Mouse (Mus musculus) forebrain, embryonic 10.5 days (tissue): ENCODE measurements around the gene Ugt1a8. TPM values are rescaled to one million over a fixed set of nuclear protein-coding genes. Genes with fewer than 3 reads are reported as not detected.
A peak's percentile ranks its signal among the peaks of the same experiment; 100 is the strongest.

Source experiments
- DNase-seq: peaks from one replicate; pipeline ENCODE4 v3.0.0-alpha.2; 2017; ENCODE audit warnings: low spot score; ENCODE audit errors: extremely low spot score
- H3K27ac ChIP-seq: fragments of 300-500 bp; sonication (generic); 2 replicates; pipeline ENCODE4 v1.5.1; 2016; ENCODE audit warnings: mild to moderate bottlenecking
- H3K27me3 ChIP-seq: fragments of 300-500 bp; sonication (generic); 2 replicates; pipeline ENCODE4 v1.6.1; 2016; ENCODE audit warnings: mild to moderate bottlenecking; ENCODE audit not compliant: poor library complexity, severe bottlenecking
- H3K36me3 ChIP-seq: fragments of 300-500 bp; sonication (generic); replicated peaks from 2 replicates; pipeline ENCODE4 v1.6.1; 2016; ENCODE audit warnings: mild to moderate bottlenecking, moderate library complexity
- H3K4me1 ChIP-seq: fragments of 300-500 bp; sonication (generic); 2 replicates; pipeline ENCODE4 v1.6.1; 2016
- H3K4me3 ChIP-seq: fragments of 300-500 bp; sonication (generic); 2 replicates; pipeline ENCODE4 v1.5.1; 2016; ENCODE audit warnings: mild to moderate bottlenecking, moderate library complexity
- H3K9me3 ChIP-seq: fragments of 300-500 bp; sonication (generic); 2 replicates; pipeline ENCODE4 v1.6.1; 2016; ENCODE audit warnings: mild to moderate bottlenecking, moderate library complexity
- WGBS: fragments of 180-500 bp; shearing (Covaris S2); methylation state at CpG from one replicate; pipeline ENCODE4 v1.1.7; 2016; 5-methylcytosine and 5-hydroxymethylcytosine counted together
- polyA plus RNA-seq: library from polyadenylated mRNA; unstranded; fragments of >200 nt; fragmentation: Nextera tagmentation; extraction: Ambion mirVana; gene quantifications from 2 replicates; pipeline ENCODE4 v1.2.1, GENCODE M21; 2016

Gene Ugt1a8
- polyA plus RNA-seq, 1 experiment from 2014 or later: not detected

- DNase-seq: peak; percentile 31
Observed at GRCm38 (mm10) chr1:88212341-88213045, 124.9 kb downstream of the Ugt1a8 start.

GRCm38 (mm10) chr1:88213061-88213460 lies 125.4 kb downstream of the Ugt1a8 start:
- H3K4me3 ChIP-seq: no peak overlapping the region
- H3K27me3 ChIP-seq: no peaks in the 10 kb centered on the region
- no peak overlapping the region for H3K27ac ChIP-seq
- WGBS: 83% methylated on average over 1 of the region's 1 CpGs
- no peak for DNase-seq
- H3K4me1 ChIP-seq: no peaks in the 10 kb centered on the region
- peaks cover 54% of the 10 kb centered on the region for H3K9me3 ChIP-seq
- H3K36me3 ChIP-seq: no peaks in the 10 kb centered on the region

More at GRCm38 (mm10) chr1:88212341-88213045, 124.9 kb downstream of the Ugt1a8 start:
- H3K9me3 ChIP-seq: peaks cover 54% of the 10 kb centered on the region
- 63% methylated on average over 8 of the region's 8 CpGs for WGBS
- H3K4me1 ChIP-seq: no peaks in the 10 kb centered on the region
- no peak overlapping the region for H3K27ac ChIP-seq
- no peaks in the 10 kb centered on the region for H3K27me3 ChIP-seq
- H3K4me3 ChIP-seq: no peak overlapping the region
- no peaks in the 10 kb centered on the region for H3K36me3 ChIP-seq

GRCm38 (mm10) chr1:88213766-88214461 lies 126.3 kb downstream of the Ugt1a8 start:
- Histone ChIP-seq H3K36me3 (no peaks in the 10 kb centered on the region), H3K27me3 (no peaks in the 10 kb centered on the region), H3K27ac (no peak overlapping the region), H3K4me3 (no peak overlapping the region), H3K9me3 (peaks cover 54% of the 10 kb centered on the region), H3K4me1 (no peaks in the 10 kb centered on the region)
- peak; percentile 21 for DNase-seq
- WGBS: 88% methylated on average over 2 of the region's 2 CpGs

GRCm38 (mm10) chr1:88214462-88214952 lies 126.9 kb downstream of the Ugt1a8 start:
- Histone ChIP-seq H3K27ac (no peak overlapping the region), H3K4me1 (no peaks in the 10 kb centered on the region), H3K36me3 (no peaks in the 10 kb centered on the region), H3K27me3 (no peaks in the 10 kb centered on the region), H3K4me3 (no peak overlapping the region), H3K9me3 (peaks cover 54% of the 10 kb centered on the region)
- WGBS: 81% methylated on average over 2 of the region's 2 CpGs
- peak; percentile 14 for DNase-seq

- no peak overlapping the region for H3K4me3 ChIP-seq
- peaks cover 51% of the 10 kb centered on the region; the same call in 1 of the 2 replicates for H3K9me3 ChIP-seq
- H3K27me3 ChIP-seq: no peaks in the 10 kb centered on the region
- no peak overlapping the region for H3K27ac ChIP-seq
- peak; percentile 30 for DNase-seq
- H3K36me3 ChIP-seq: no peaks in the 10 kb centered on the region
- 73% methylated on average over 10 of the region's 10 CpGs for WGBS
- no peaks in the 10 kb centered on the region for H3K4me1 ChIP-seq
Observed at GRCm38 (mm10) chr1:88215466-88216380, 128.1 kb downstream of the Ugt1a8 start.

- no peak overlapping the region for H3K27ac ChIP-seq
- H3K4me3 ChIP-seq: no peak overlapping the region
- no peaks in the 10 kb centered on the region for H3K36me3 ChIP-seq
- 60% methylated on average over 2 of the region's 2 CpGs for WGBS
- H3K27me3 ChIP-seq: no peaks in the 10 kb centered on the region
- DNase-seq: peak; percentile 25
- peaks cover 47% of the 10 kb centered on the region; the same call in 1 of the 2 replicates for H3K9me3 ChIP-seq
- H3K4me1 ChIP-seq: no peaks in the 10 kb centered on the region
Observed at GRCm38 (mm10) chr1:88216551-88216950, 128.9 kb downstream of the Ugt1a8 start.

GRCm38 (mm10) chr1:88217144-88217543 lies 129.5 kb downstream of the Ugt1a8 start:
- Histone ChIP-seq H3K9me3 (peaks cover 41% of the 10 kb centered on the region), H3K27ac (no peak overlapping the region), H3K27me3 (no peaks in the 10 kb centered on the region), H3K36me3 (no peaks in the 10 kb centered on the region), H3K4me1 (no peaks in the 10 kb centered on the region), H3K4me3 (no peak overlapping the region)
- WGBS: 66% methylated on average over 2 of the region's 2 CpGs
- peak; percentile 15 for DNase-seq

- peak; percentile 20 for DNase-seq
Observed at GRCm38 (mm10) chr1:88217576-88217975, 130.0 kb downstream of the Ugt1a8 start.

GRCm38 (mm10) chr1:88218051-88218450 lies 130.4 kb downstream of the Ugt1a8 start:
- no peaks in the 10 kb centered on the region for H3K36me3 ChIP-seq
- no peaks in the 10 kb centered on the region for H3K4me1 ChIP-seq
- no peak overlapping the region for H3K27ac ChIP-seq
- peaks cover 32% of the 10 kb centered on the region for H3K9me3 ChIP-seq
- no peak overlapping the region for H3K4me3 ChIP-seq
- 75% methylated on average over 9 of the region's 9 CpGs for WGBS
- H3K27me3 ChIP-seq: no peaks in the 10 kb centered on the region
- peak; percentile 35 for DNase-seq

More at GRCm38 (mm10) chr1:88217576-88217975, 130.0 kb downstream of the Ugt1a8 start:
- Histone ChIP-seq H3K27ac (no peak overlapping the region), H3K27me3 (no peaks in the 10 kb centered on the region), H3K9me3 (peaks cover 37% of the 10 kb centered on the region), H3K36me3 (no peaks in the 10 kb centered on the region), H3K4me3 (no peak overlapping the region), H3K4me1 (no peaks in the 10 kb centered on the region)
- WGBS: 42% methylated on average over 3 of the region's 3 CpGs

GRCm38 (mm10) chr1:88218591-88218990 lies 131.0 kb downstream of the Ugt1a8 start:
- peaks cover 26% of the 10 kb centered on the region for H3K9me3 ChIP-seq
- WGBS: 53% methylated on average over 4 of the region's 4 CpGs
- DNase-seq: peak; percentile 20

GRCm38 (mm10) chr1:88219054-88219453 lies 131.4 kb downstream of the Ugt1a8 start:
- Histone ChIP-seq H3K4me1 (no peaks in the 10 kb centered on the region), H3K27ac (no peak overlapping the region), H3K36me3 (no peaks in the 10 kb centered on the region), H3K4me3 (no peak overlapping the region), H3K27me3 (no peaks in the 10 kb centered on the region), H3K9me3 (peaks cover 22% of the 10 kb centered on the region)
- WGBS: 16% methylated on average over 1 of the region's 1 CpGs
- DNase-seq: peak; percentile 22

More at GRCm38 (mm10) chr1:88218591-88218990, 131.0 kb downstream of the Ugt1a8 start:
- no peaks in the 10 kb centered on the region for H3K27me3 ChIP-seq
- no peak overlapping the region for H3K4me3 ChIP-seq
- no peak overlapping the region for H3K27ac ChIP-seq
- H3K36me3 ChIP-seq: no peaks in the 10 kb centered on the region
- H3K4me1 ChIP-seq: no peaks in the 10 kb centered on the region

GRCm38 (mm10) chr1:88220336-88220735 lies 132.7 kb downstream of the Ugt1a8 start:
- peak; percentile 18 for DNase-seq
- no peaks in the 10 kb centered on the region for H3K27me3 ChIP-seq
- H3K4me1 ChIP-seq: no peaks in the 10 kb centered on the region
- H3K36me3 ChIP-seq: no peaks in the 10 kb centered on the region
- no peak overlapping the region for H3K4me3 ChIP-seq
- H3K9me3 ChIP-seq: peaks cover 10% of the 10 kb centered on the region
- no peak overlapping the region for H3K27ac ChIP-seq
